Mouse (Mus musculus): ENCODE data around the gene Galnt3. TPM values are rescaled to one million over a fixed set of nuclear protein-coding genes. Genes with fewer than 3 reads are reported as not detected.
A peak's percentile ranks its signal among the peaks of the same experiment; 100 is the strongest.

Gene Galnt3
- polyA plus RNA-seq, 1 experiment from 2014 or later: 2.0 TPM

- no peak for DNase-seq (ENCODE audit: low spot score)
- WGBS: 83% methylated on average over 2 of the region's 2 CpGs
- Histone ChIP-seq H3K4me3 (no peak overlapping the region), H3K27ac (no peak overlapping the region), H3K9me3 (no peaks in the 10 kb centered on the region), H3K4me1 (no peaks in the 10 kb centered on the region), H3K27me3 (ENCODE audit: insufficient read depth, poor library complexity, severe bottlenecking) (no peaks in the 10 kb centered on the region), H3K36me3 (no peaks in the 10 kb centered on the region)
Observed at GRCm38 (mm10) chr2:66142268-66142667, 17.5 kb upstream of the Galnt3 start.

GRCm38 (mm10) chr2:66140246-66140645 is 15.5 kb upstream of the Galnt3 start:
- H3K9me3 ChIP-seq: no peaks in the 10 kb centered on the region
- H3K27me3 ChIP-seq (ENCODE audit: insufficient read depth, poor library complexity, severe bottlenecking): no peaks in the 10 kb centered on the region
- H3K27ac ChIP-seq: no peak overlapping the region
- H3K4me1 ChIP-seq: no peaks in the 10 kb centered on the region
- no peak for DNase-seq (ENCODE audit: low spot score)
- H3K4me3 ChIP-seq: no peak overlapping the region
- H3K36me3 ChIP-seq: no peaks in the 10 kb centered on the region
- WGBS: 72% methylated on average over 4 of the region's 4 CpGs

GRCm38 (mm10) chr2:66131862-66132544 is 7.2 kb upstream of the Galnt3 start:
- H3K36me3 ChIP-seq: no peaks in the 10 kb centered on the region
- WGBS: 58% methylated on average over 8 of the region's 8 CpGs
- H3K4me1 ChIP-seq: no peaks in the 10 kb centered on the region
- DNase-seq (ENCODE audit: low spot score): no peak
- H3K27me3 ChIP-seq (ENCODE audit: insufficient read depth, poor library complexity, severe bottlenecking): peaks cover 3% of the 10 kb centered on the region; the same call in 1 of the 2 replicates
- no peaks in the 10 kb centered on the region for H3K9me3 ChIP-seq
- H3K27ac ChIP-seq: no peak overlapping the region
- H3K4me3 ChIP-seq: no peak overlapping the region

GRCm38 (mm10) chr2:66128941-66129340 is 4.1 kb upstream of the Galnt3 start:
- no peak for DNase-seq (ENCODE audit: low spot score)
- no peaks in the 10 kb centered on the region for H3K36me3 ChIP-seq
- H3K27me3 ChIP-seq (ENCODE audit: insufficient read depth, poor library complexity, severe bottlenecking): peaks cover 34% of the 10 kb centered on the region
- H3K9me3 ChIP-seq: no peaks in the 10 kb centered on the region
- WGBS: 82% methylated on average over 2 of the region's 2 CpGs
- H3K27ac ChIP-seq: no peak overlapping the region
- H3K4me1 ChIP-seq: peaks cover 13% of the 10 kb centered on the region
- H3K4me3 ChIP-seq: no peak overlapping the region

- Histone ChIP-seq H3K4me1 (peaks cover 16% of the 10 kb centered on the region), H3K9me3 (no peaks in the 10 kb centered on the region), H3K4me3 (no peak overlapping the region), H3K27me3 (ENCODE audit: insufficient read depth, poor library complexity, severe bottlenecking) (peaks cover 45% of the 10 kb centered on the region), H3K36me3 (no peaks in the 10 kb centered on the region), H3K27ac (no peak overlapping the region)
- WGBS: 91% methylated on average over 1 of the region's 1 CpGs
- no peak for DNase-seq (ENCODE audit: low spot score)
Observed at GRCm38 (mm10) chr2:66127541-66127940, 2.7 kb upstream of the Galnt3 start.

- 85% methylated on average over 4 of the region's 4 CpGs for WGBS
- Histone ChIP-seq H3K4me1 (peaks cover 16% of the 10 kb centered on the region), H3K27ac (no peak overlapping the region), H3K27me3 (ENCODE audit: insufficient read depth, poor library complexity, severe bottlenecking) (peaks cover 51% of the 10 kb centered on the region), H3K4me3 (no peak overlapping the region), H3K36me3 (no peaks in the 10 kb centered on the region), H3K9me3 (no peaks in the 10 kb centered on the region)
- DNase-seq (ENCODE audit: low spot score): no peak
Observed at GRCm38 (mm10) chr2:66126936-66127335, 2.1 kb upstream of the Galnt3 start.

GRCm38 (mm10) chr2:66123756-66124589 is 821 bp downstream of the Galnt3 start:
- H3K27ac ChIP-seq: peak overlapping the region; percentile 57; the same call in 1 of the 2 replicates
- H3K36me3 ChIP-seq: no peaks in the 10 kb centered on the region
- peaks cover 16% of the 10 kb centered on the region for H3K4me1 ChIP-seq
- WGBS: under 1% methylated on average over 57 of the region's 57 CpGs
- no peak for DNase-seq (ENCODE audit: low spot score)
- H3K4me3 ChIP-seq: peak overlapping the region; percentile 82
- no peaks in the 10 kb centered on the region for H3K9me3 ChIP-seq
- peaks cover 55% of the 10 kb centered on the region for H3K27me3 ChIP-seq (ENCODE audit: insufficient read depth, poor library complexity, severe bottlenecking)

- no peak for DNase-seq (ENCODE audit: low spot score)
- no peak overlapping the region for H3K27ac ChIP-seq
- H3K9me3 ChIP-seq: no peaks in the 10 kb centered on the region
- 60% methylated on average over 3 of the region's 3 CpGs for WGBS
- peaks cover 12% of the 10 kb centered on the region for H3K27me3 ChIP-seq (ENCODE audit: insufficient read depth, poor library complexity, severe bottlenecking)
- no peaks in the 10 kb centered on the region for H3K36me3 ChIP-seq
- peaks cover 10% of the 10 kb centered on the region; the same call in 1 of the 2 replicates for H3K4me1 ChIP-seq
- no peak overlapping the region for H3K4me3 ChIP-seq
Observed at GRCm38 (mm10) chr2:66117686-66118085, 7.1 kb downstream of the Galnt3 start.

GRCm38 (mm10) chr2:66107864-66108514 is 16.8 kb downstream of the Galnt3 start:
- Histone ChIP-seq H3K27me3 (ENCODE audit: insufficient read depth, poor library complexity, severe bottlenecking) (no peaks in the 10 kb centered on the region), H3K4me1 (peaks cover 3% of the 10 kb centered on the region; the same call in 1 of the 2 replicates), H3K9me3 (no peaks in the 10 kb centered on the region), H3K27ac (no peak overlapping the region), H3K36me3 (no peaks in the 10 kb centered on the region), H3K4me3 (no peak overlapping the region)
- 91% methylated on average over 9 of the region's 9 CpGs for WGBS
- DNase-seq (ENCODE audit: low spot score): no peak

- Histone ChIP-seq H3K4me3 (no peak overlapping the region), H3K36me3 (no peaks in the 10 kb centered on the region), H3K9me3 (no peaks in the 10 kb centered on the region), H3K4me1 (peaks cover 3% of the 10 kb centered on the region; the same call in 1 of the 2 replicates), H3K27me3 (ENCODE audit: insufficient read depth, poor library complexity, severe bottlenecking) (no peaks in the 10 kb centered on the region), H3K27ac (no peak overlapping the region)
- 56% methylated on average over 10 of the region's 10 CpGs for WGBS
- no peak for DNase-seq (ENCODE audit: low spot score)
Observed at GRCm38 (mm10) chr2:66103740-66104436, 20.9 kb downstream of the Galnt3 start.

GRCm38 (mm10) chr2:66101686-66102304 is 23.0 kb downstream of the Galnt3 start:
- Histone ChIP-seq H3K27ac (no peak overlapping the region), H3K4me3 (no peak overlapping the region), H3K4me1 (peaks cover 3% of the 10 kb centered on the region; the same call in 1 of the 2 replicates), H3K36me3 (no peaks in the 10 kb centered on the region), H3K9me3 (no peaks in the 10 kb centered on the region), H3K27me3 (ENCODE audit: insufficient read depth, poor library complexity, severe bottlenecking) (no peaks in the 10 kb centered on the region)
- no peak for DNase-seq (ENCODE audit: low spot score)
- 90% methylated on average over 9 of the region's 9 CpGs for WGBS

- Histone ChIP-seq H3K9me3 (no peaks in the 10 kb centered on the region), H3K27me3 (ENCODE audit: insufficient read depth, poor library complexity, severe bottlenecking) (no peaks in the 10 kb centered on the region), H3K4me3 (no peak overlapping the region), H3K36me3 (no peaks in the 10 kb centered on the region), H3K4me1 (peaks cover 3% of the 10 kb centered on the region; the same call in 1 of the 2 replicates), H3K27ac (no peak overlapping the region)
- 83% methylated on average over 17 of the region's 17 CpGs for WGBS
- DNase-seq (ENCODE audit: low spot score): no peak
Observed at GRCm38 (mm10) chr2:66100671-66101351, 24.0 kb downstream of the Galnt3 start.
